1 mouse cellular context compared by ENCODE assay signal in the genomic region with DNA sequence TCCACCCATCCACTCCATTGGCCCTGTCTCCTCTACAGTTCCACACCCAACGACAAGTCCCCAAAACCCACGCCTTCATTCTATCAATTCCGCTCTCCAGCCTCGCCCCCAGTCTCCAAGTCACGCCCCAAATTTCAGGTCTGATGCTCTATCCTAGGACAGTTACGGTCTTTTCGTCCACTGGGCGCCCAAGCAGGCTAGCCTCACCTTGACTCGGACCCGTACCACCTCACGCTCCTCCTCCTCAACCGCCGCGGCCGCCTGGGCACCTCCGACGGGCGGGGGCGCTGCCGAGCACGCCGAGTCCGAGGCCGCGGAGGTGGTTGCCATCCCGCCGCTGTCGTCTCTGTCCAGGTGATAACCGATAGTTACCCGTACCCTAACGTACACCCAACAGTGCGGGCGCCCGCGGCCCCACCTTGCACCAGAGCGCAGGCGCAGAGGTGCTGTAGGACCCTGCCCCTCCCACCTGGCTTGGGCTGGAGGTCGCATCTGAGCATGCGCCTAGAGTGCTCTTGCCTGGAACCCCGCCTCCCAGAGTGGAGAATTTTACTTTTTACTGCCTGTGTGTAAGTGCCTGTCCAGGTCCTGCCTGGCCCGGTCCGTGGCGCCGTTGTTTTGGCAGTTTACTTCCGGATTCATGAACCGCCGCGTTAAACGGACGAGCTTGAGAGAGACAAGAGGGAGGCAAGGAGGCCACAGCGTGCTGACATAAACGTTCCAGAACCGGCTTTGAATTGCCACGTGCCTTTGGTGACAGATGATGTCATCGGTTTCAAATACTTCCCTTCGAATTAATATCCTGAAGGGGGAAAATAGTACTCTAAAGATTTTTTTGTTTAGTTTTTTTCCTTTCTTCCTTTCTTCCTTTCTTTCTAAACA.
A peak's percentile ranks its signal among the peaks of the same experiment; 100 is the strongest.
TF ChIP-seq lines count a peak whose summit lies in the region.

A gene (minus strand): TSS at position 678 of the 882 bp plus-strand sequence.

TF ChIP-seq in CH12.LX, 34 proteins besides CTCF, POLR2A, EP300 and RAD21 (continued from another document):
- TF ChIP-seq POLR2AphosphoS2 (IDR thresholded peaks at IDR 0.05; ENCODE audit: low read depth, low read length), result no peak
- TF ChIP-seq USF1 (IDR thresholded peaks at IDR 0.05; ENCODE audit: low read depth, low read length), result no peak
- TF ChIP-seq MEF2A (IDR thresholded peaks at IDR 0.05; ENCODE audit: borderline replicate concordance, low read depth, low read length), result no peak; the same call in 1 of the 2 replicates
- TF ChIP-seq MYC (IDR thresholded peaks at IDR 0.05; ENCODE audit: low read depth, low read length), result peak; percentile 95
- TF ChIP-seq PAX5 (IDR thresholded peaks at IDR 0.05; ENCODE audit: low read length), result no peak
- peak; percentile 82 for TF ChIP-seq SIN3A (IDR thresholded peaks at IDR 0.05; ENCODE audit: low read length)
- no peak for TF ChIP-seq IRF4 (IDR thresholded peaks at IDR 0.05; ENCODE audit: low read depth, low read length)
- TF ChIP-seq ZKSCAN1 (IDR thresholded peaks at IDR 0.05; ENCODE audit: borderline replicate concordance, low read depth, low read length), result no peak
- TF ChIP-seq MAFK (IDR thresholded peaks at IDR 0.05; ENCODE audit: insufficient replicate concordance, low read length), result no peak
- no peak for TF ChIP-seq ZNF384 (IDR thresholded peaks at IDR 0.05; ENCODE audit: low read depth, low read length)
- no peak for TF ChIP-seq KAT2A (IDR thresholded peaks at IDR 0.05; ENCODE audit: insufficient replicate concordance, low read length)
- no peak for TF ChIP-seq MAZ (IDR thresholded peaks at IDR 0.05; ENCODE audit: low read depth, low read length)
- no peak for TF ChIP-seq UBTF (IDR thresholded peaks at IDR 0.05; ENCODE audit: low read depth, low read length)
- no peak; the same call in 1 of the 2 replicates for TF ChIP-seq ETS1 (conservative IDR thresholded peaks at IDR 0.05; ENCODE audit: low read depth, low read length)
- peak; percentile 88 for TF ChIP-seq MAX (IDR thresholded peaks at IDR 0.05; ENCODE audit: low read length)
- TF ChIP-seq E2F4 (IDR thresholded peaks at IDR 0.05; ENCODE audit: insufficient replicate concordance, low read depth, low read length), result no peak
- no peak for TF ChIP-seq SMC3 (IDR thresholded peaks at IDR 0.05; ENCODE audit: low read depth, low read length)
- TF ChIP-seq GABPA (IDR thresholded peaks at IDR 0.05; ENCODE audit: insufficient replicate concordance, low read depth, low read length), result no peak
- peak; percentile 85 for TF ChIP-seq BHLHE40 (IDR thresholded peaks at IDR 0.05; ENCODE audit: low read depth, low read length)
- peak; percentile 69 for TF ChIP-seq JUND (conservative IDR thresholded peaks at IDR 0.05; ENCODE audit: low read depth, low read length)
- no peak for TF ChIP-seq RCOR1 (conservative IDR thresholded peaks at IDR 0.05; ENCODE audit: low read depth, low read length)
- no peak for TF ChIP-seq CHD2 (IDR thresholded peaks at IDR 0.05; ENCODE audit: low read length)
- TF ChIP-seq NELFE (IDR thresholded peaks at IDR 0.05; ENCODE audit: low read depth, low read length), result peak; percentile 46
- peak; percentile 94 for TF ChIP-seq MXI1 (IDR thresholded peaks at IDR 0.05; ENCODE audit: low read depth, low read length)
- no peak for TF ChIP-seq CHD1 (IDR thresholded peaks at IDR 0.05; ENCODE audit: low read depth, low read length)
- peak; percentile 83 for TF ChIP-seq ELF1 (IDR thresholded peaks at IDR 0.05; ENCODE audit: low read depth, low read length)
- TF ChIP-seq NRF1 (IDR thresholded peaks at IDR 0.05; ENCODE audit: low read depth, low read length), result peak; percentile 95
- TF ChIP-seq USF2 (conservative IDR thresholded peaks at IDR 0.05; ENCODE audit: low read depth, low read length), result no peak
- no peak for TF ChIP-seq ZC3H11A (IDR thresholded peaks at IDR 0.05; ENCODE audit: low read depth, low read length)
- no peak for TF ChIP-seq TBP (conservative IDR thresholded peaks at IDR 0.05; ENCODE audit: low read depth, low read length)
- TF ChIP-seq JUN (IDR thresholded peaks at IDR 0.05; ENCODE audit: insufficient read depth, low read depth, low read length), result peak; percentile 57
- TF ChIP-seq TCF12 (IDR thresholded peaks at IDR 0.05; ENCODE audit: low read depth, low read length), result peak; percentile 48; the same call in 1 of the 2 replicates
- TF ChIP-seq ZMIZ1 (IDR thresholded peaks at IDR 0.05; ENCODE audit: low read depth, low read length), result no peak
